Mouse (Mus musculus): Measurements from ENCODE around the gene Kdelr3.

The Kdelr3 gene

DNA sequence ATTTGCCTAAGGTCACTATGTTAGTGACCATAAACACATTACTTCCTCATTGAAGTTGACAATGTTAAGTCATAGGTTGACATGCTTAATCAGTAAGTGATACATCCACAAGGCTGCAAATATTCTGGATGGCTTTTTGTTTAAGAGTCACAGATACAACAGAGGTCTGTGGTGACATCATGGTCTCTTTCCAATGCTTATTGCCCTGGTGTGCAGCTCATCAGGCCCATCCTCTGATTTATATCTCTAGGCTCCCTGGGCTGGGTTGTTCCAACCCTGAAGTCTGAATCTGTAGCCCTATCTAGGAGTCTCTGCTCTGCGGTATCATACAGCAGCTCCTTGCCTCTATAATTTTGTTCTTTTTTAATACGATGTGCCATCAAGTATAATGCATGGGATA lies 60.7 kb downstream of the Kdelr3 start:
- DNase-seq = no peak

Data from spleen, adult 18-20 months (tissue).